Mouse (Mus musculus) gastrocnemius, postnatal 10 days (tissue): ENCODE measurements around the gene Hmga2. TPM values are rescaled to one million over a fixed set of nuclear protein-coding genes. Genes with fewer than 3 reads are reported as not detected.
A peak's percentile ranks its signal among the peaks of the same experiment; 100 is the strongest.

Experiments used
- DNase-seq: peaks from one replicate; pipeline ENCODE4 v3.0.0; 2021; ENCODE audit warnings: mixed read lengths
- total RNA-seq, 2 experiments: library from RNA; stranded (reverse); gene quantifications; 2 replicates each; pipeline ENCODE4 v1.2.3; 2021

Gene Hmga2
- total RNA-seq, 2 experiments from 2014 or later: 0.21 to 0.23 TPM

GRCm38 (mm10) chr10:120472606-120473005, 3.7 kb downstream of the Hmga2 start:
- no peak for DNase-seq

GRCm38 (mm10) chr10:120465121-120465520, 11.1 kb downstream of the Hmga2 start:
- DNase-seq: no peak

GRCm38 (mm10) chr10:120461769-120462168, 14.5 kb downstream of the Hmga2 start:
- no peak for DNase-seq

- no peak for DNase-seq
Observed at GRCm38 (mm10) chr10:120461301-120461700, 15.0 kb downstream of the Hmga2 start.

GRCm38 (mm10) chr10:120458866-120459265, 17.4 kb downstream of the Hmga2 start:
- DNase-seq: no peak

GRCm38 (mm10) chr10:120449661-120450284, 26.5 kb downstream of the Hmga2 start:
- DNase-seq: no peak

- DNase-seq: no peak
Observed at GRCm38 (mm10) chr10:120446799-120447198, 29.5 kb downstream of the Hmga2 start.

- DNase-seq: no peak
Observed at GRCm38 (mm10) chr10:120446206-120446605, 30.1 kb downstream of the Hmga2 start.

GRCm38 (mm10) chr10:120444463-120445070, 31.7 kb downstream of the Hmga2 start:
- DNase-seq: no peak

- no peak for DNase-seq
Observed at GRCm38 (mm10) chr10:120443757-120444311, 32.4 kb downstream of the Hmga2 start.

- no peak for DNase-seq
Observed at GRCm38 (mm10) chr10:120441254-120441653, 35.0 kb downstream of the Hmga2 start.

- DNase-seq: no peak
Observed at GRCm38 (mm10) chr10:120434433-120434832, 41.8 kb downstream of the Hmga2 start.

- DNase-seq: no peak
Observed at GRCm38 (mm10) chr10:120433463-120433815, 42.8 kb downstream of the Hmga2 start.

GRCm38 (mm10) chr10:120432731-120433462, 43.4 kb downstream of the Hmga2 start:
- no peak for DNase-seq

- no peak for DNase-seq
Observed at GRCm38 (mm10) chr10:120432081-120432480, 44.2 kb downstream of the Hmga2 start.

- DNase-seq: no peak
Observed at GRCm38 (mm10) chr10:120431435-120431834, 44.8 kb downstream of the Hmga2 start.

- DNase-seq: no peak
Observed at GRCm38 (mm10) chr10:120430422-120430821, 45.8 kb downstream of the Hmga2 start.

- DNase-seq: no peak
Observed at GRCm38 (mm10) chr10:120429758-120430259, 46.5 kb downstream of the Hmga2 start.

GRCm38 (mm10) chr10:120429199-120429551, 47.1 kb downstream of the Hmga2 start:
- no peak for DNase-seq

- peak; percentile 64 for DNase-seq
Observed at GRCm38 (mm10) chr10:120428430-120429198, 47.7 kb downstream of the Hmga2 start.

GRCm38 (mm10) chr10:120426086-120426610, 50.1 kb downstream of the Hmga2 start:
- DNase-seq: no peak

GRCm38 (mm10) chr10:120424015-120424414, 52.3 kb downstream of the Hmga2 start:
- no peak for DNase-seq
